Comparison of ENCODE assay signal across 9 mouse cellular contexts in genomic region chr7:3630478-3630815, GRCm38 (mm10). TPM values are rescaled to one million over a fixed set of nuclear protein-coding genes. Genes with fewer than 3 reads are reported as not detected.
A peak's percentile ranks its signal among the peaks of the same experiment; 100 is the strongest.
DNase-seq lines count a peak whose midpoint lies in the region; ATAC-seq and TF ChIP-seq lines count a peak whose summit lies in the region.
"Had no signal": no experiment of that assay in that cellular context is flagged by ENCODE, and none has a peak within 500 bp of the region (broad histone marks: within the 10 kb centered on the region; RNA-seq: fewer than 3 reads in every experiment).

No protein-coding gene starts in this region.

- no peaks in the 10 kb centered on the region for H3K27me3 ChIP-seq in erythroblast, embryonic 14.5 days (ENCODE audit: control insufficient read depth)
- H3K27me3 ChIP-seq in thymus, adult 2 months (ENCODE audit: control insufficient read depth, insufficient read depth, low read length), result no peaks in the 10 kb centered on the region
- no peaks in the 10 kb centered on the region for H3K27me3 ChIP-seq in liver, embryonic 14.5 days (ENCODE audit: control insufficient read depth, insufficient read depth, low read length)

- ATAC-seq in erythroblast, adult 5-6 weeks (replicated peaks; ENCODE audit: low FRiP score, poor library complexity, severe bottlenecking), result no peak
- ATAC-seq in liver, embryonic 14.5 days (ENCODE audit: insufficient read depth), result peak; percentile 1; the same call in 1 of the 2 replicates

- WGBS in thymus, adult 2 months, result 51% methylated on average over 3 of the region's 3 CpGs
- WGBS in liver, embryonic 14.5 days (ENCODE audit: insufficient replicate concordance), result 43% methylated on average over 3 of the region's 3 CpGs

- TF ChIP-seq EP300 in liver, embryonic 14.5 days (IDR thresholded peaks at IDR 0.05; ENCODE audit: low read depth), result no peak

- no peaks in the 10 kb centered on the region for H3K9me3 ChIP-seq in erythroblast, embryonic 14.5 days (ENCODE audit: control insufficient read depth, low read length)
- H3K9me3 ChIP-seq in liver, embryonic 14.5 days (ENCODE audit: control insufficient read depth, low read length), result no peaks in the 10 kb centered on the region

- TF ChIP-seq POLR2A in thymus, adult 2 months (IDR thresholded peaks at IDR 0.05; ENCODE audit: control insufficient read depth, extremely low read depth, insufficient read depth, low read length, poor library complexity), result no peak

- H3K27ac ChIP-seq in thymus, adult 2 months (ENCODE audit: control insufficient read depth, insufficient read depth, low read length), result no peak overlapping the region
- H3K27ac ChIP-seq in liver, embryonic 14.5 days, result no peak overlapping the region

- H3K36me3 ChIP-seq in erythroblast, embryonic 14.5 days (ENCODE audit: control insufficient read depth), result peaks cover 65% of the 10 kb centered on the region
- peaks cover 9% of the 10 kb centered on the region; the same call in 1 of the 2 replicates for H3K36me3 ChIP-seq in thymus, adult 2 months (ENCODE audit: control insufficient read depth, insufficient read depth, low read length)
- H3K36me3 ChIP-seq in liver, embryonic 14.5 days (replicated peaks; ENCODE audit: control insufficient read depth, insufficient read depth, low read depth), result peaks cover 22% of the 10 kb centered on the region

- H3K4me3 ChIP-seq in erythroblast, embryonic 14.5 days (replicated peaks), result peak overlapping the region; percentile 77
- peak overlapping the region; percentile 77 for H3K4me3 ChIP-seq in thymus, adult 2 months (ENCODE audit: control insufficient read depth, insufficient read depth, low read length)
- peak overlapping the region; percentile 88 to 97 for H3K4me3 ChIP-seq in liver, embryonic 14.5 days (ENCODE audit: insufficient read depth in 1 of 2, low read depth in 2 of 2, low read length in 2 of 2)

- peak overlapping the region; percentile 95 for H3K4me2 ChIP-seq in liver, embryonic 14.5 days (ENCODE audit: low read depth)

- H3K4me1 ChIP-seq in erythroblast, embryonic 14.5 days (ENCODE audit: control insufficient read depth), result peaks cover 32% of the 10 kb centered on the region
- peaks cover 15% of the 10 kb centered on the region for H3K4me1 ChIP-seq in thymus, adult 2 months (replicated peaks; ENCODE audit: control insufficient read depth, insufficient read depth, low read length)
- H3K4me1 ChIP-seq in liver, embryonic 14.5 days (replicated peaks; ENCODE audit: control insufficient read depth in 2 of 2, insufficient read depth in 2 of 2, low read length in 1 of 2), result peaks cover 7 to 14% of the 10 kb centered on the region in 2 experiments; a peak in 2 of 4 replicates

- peak overlapping the region; percentile 80 for H3K9ac ChIP-seq in liver, embryonic 14.5 days (replicated peaks)

- no peak for DNase-seq in thymus, adult 2 months
- DNase-seq in thymus, postnatal 0 days (ENCODE audit: low spot score), result no peak
- DNase-seq in liver, embryonic 14.5 days (ENCODE audit: low read depth in 3 of 3, low spot score in 3 of 3), result no peak
- no peak for DNase-seq in adrenal gland, postnatal 14 days
- no peak for DNase-seq in layer of hippocampus, adult 18-20 months (ENCODE audit: low spot score in 2 of 2)
- no peak for DNase-seq in frontal cortex, postnatal 10 days (ENCODE audit: low spot score in 2 of 2)

- TF ChIP-seq CTCF in thymus, adult 2 months (IDR thresholded peaks at IDR 0.05; ENCODE audit: borderline replicate concordance, control insufficient read depth, extremely low read depth, insufficient read depth, low read length, poor library complexity), result no peak
- no peak for TF ChIP-seq CTCF in liver, embryonic 14.5 days (IDR thresholded peaks at IDR 0.05; ENCODE audit: low read depth)

RNA-seq across cellular contexts. Expression of gene Prpf31, which starts 0.7 kb away (rescaled TPM):
- polyA plus RNA-seq in erythroblast, embryonic 14.5 days (2012), result 3.2 TPM in 2 replicates
- total RNA-seq in erythroblast, adult 5-6 weeks (2015; ENCODE audit: low replicate concordance), result 8.8 and 10.4 TPM in 2 replicates
- 9.5 and 16.4 TPM in 2 replicates for total RNA-seq in erythroblast, adult 5-6 weeks (2017; ENCODE audit: low replicate concordance)
- 42.4 and 48.6 TPM in 2 replicates for polyA plus RNA-seq in thymus, adult 2 months (2012; rRNA removed)
- polyA plus RNA-seq in thymus, postnatal 0 days (2015; fragmentation: Nextera tagmentation; extraction: Ambion mirVana), result 88.2 and 93.1 TPM in 2 replicates
- polyA plus RNA-seq in liver, embryonic 14.5 days (2012; rRNA removed), result 19.9 and 28.4 TPM in 2 replicates
- 46.4 and 48.3 TPM in 2 replicates for polyA plus RNA-seq in liver, embryonic 14.5 days (2014; fragmentation: Nextera tagmentation; extraction: Ambion mirVana)
- total RNA-seq in adrenal gland, postnatal 14 days (2021), result 37.9 and 41.9 TPM in 2 replicates
- 10 to 100 TPM; 49.7 to 55.4 TPM for total RNA-seq in layer of hippocampus, adult 18-20 months (2021)

RNA-seq across cellular contexts. Expression of gene Tfpt, which starts 0.7 kb away (rescaled TPM):
- polyA plus RNA-seq in erythroblast, embryonic 14.5 days (2012), result 3.1 and 3.3 TPM in 2 replicates
- 4.2 and 4.6 TPM in 2 replicates for total RNA-seq in erythroblast, adult 5-6 weeks (2015; ENCODE audit: low replicate concordance)
- total RNA-seq in erythroblast, adult 5-6 weeks (2017; ENCODE audit: low replicate concordance), result 15.4 and 15.5 TPM in 2 replicates
- 9.4 and 12.5 TPM in 2 replicates for polyA plus RNA-seq in thymus, adult 2 months (2012; rRNA removed)
- polyA plus RNA-seq in thymus, postnatal 0 days (2015; fragmentation: Nextera tagmentation; extraction: Ambion mirVana), result 20.8 and 28.9 TPM in 2 replicates
- polyA plus RNA-seq in liver, embryonic 14.5 days (2012; rRNA removed), result 6.4 and 10.7 TPM in 2 replicates
- 7.7 and 8.0 TPM in 2 replicates for polyA plus RNA-seq in liver, embryonic 14.5 days (2014; fragmentation: Nextera tagmentation; extraction: Ambion mirVana)
- total RNA-seq in adrenal gland, postnatal 14 days (2021), result 21.6 and 25.6 TPM in 2 replicates
- total RNA-seq in layer of hippocampus, adult 18-20 months (2021), result 10 to 100 TPM; 39.2 to 44.2 TPM

RNA-seq across cellular contexts. Expression of gene Ndufa3, which starts 13.3 kb away (rescaled TPM):
- 3.6 and 5.5 TPM in 2 replicates for polyA plus RNA-seq in erythroblast, embryonic 14.5 days (2012)
- total RNA-seq in erythroblast, adult 5-6 weeks (2015; ENCODE audit: low replicate concordance), result 136 and 146 TPM in 2 replicates
- total RNA-seq in erythroblast, adult 5-6 weeks (2017; ENCODE audit: low replicate concordance), result 46.0 and 54.0 TPM in 2 replicates
- 231 and 311 TPM in 2 replicates for polyA plus RNA-seq in thymus, adult 2 months (2012; rRNA removed)
- 523 and 568 TPM in 2 replicates for polyA plus RNA-seq in thymus, postnatal 0 days (2015; fragmentation: Nextera tagmentation; extraction: Ambion mirVana)
- 106 and 107 TPM in 2 replicates for polyA plus RNA-seq in liver, embryonic 14.5 days (2012; rRNA removed)
- polyA plus RNA-seq in liver, embryonic 14.5 days (2014; fragmentation: Nextera tagmentation; extraction: Ambion mirVana), result 351 and 354 TPM in 2 replicates
- total RNA-seq in adrenal gland, postnatal 14 days (2021), result 975 and 1,034 TPM in 2 replicates
- 100 to 1,000 TPM; 549 to 603 TPM for total RNA-seq in layer of hippocampus, adult 18-20 months (2021)

RNA-seq across cellular contexts. Expression of gene Oscar, which starts 14.5 kb away (rescaled TPM):
- not detected in 2 replicates for polyA plus RNA-seq in erythroblast, embryonic 14.5 days (2012)
- total RNA-seq in erythroblast, adult 5-6 weeks (2015; ENCODE audit: low replicate concordance), result not detected in 2 replicates
- not detected in 2 replicates for total RNA-seq in erythroblast, adult 5-6 weeks (2017; ENCODE audit: low replicate concordance)
- 0.13 and 0.60 TPM in 2 replicates for polyA plus RNA-seq in thymus, adult 2 months (2012; rRNA removed)
- 0.09 TPM in 1 of 2 replicates, not detected in the other for polyA plus RNA-seq in thymus, postnatal 0 days (2015; fragmentation: Nextera tagmentation; extraction: Ambion mirVana)
- 0.03 and 0.06 TPM in 2 replicates for polyA plus RNA-seq in liver, embryonic 14.5 days (2012; rRNA removed)
- not detected in 2 replicates for polyA plus RNA-seq in liver, embryonic 14.5 days (2014; fragmentation: Nextera tagmentation; extraction: Ambion mirVana)
- not detected in 2 replicates for total RNA-seq in adrenal gland, postnatal 14 days (2021)
- 1 to 10 TPM; 1.0 to 1.1 TPM for total RNA-seq in layer of hippocampus, adult 18-20 months (2021)
- total RNA-seq: neutrophil, adult 5-6 weeks had no signal

RNA-seq across cellular contexts. Expression of gene Cnot3, which starts 14.6 kb away (rescaled TPM):
- 50.1 and 53.8 TPM in 2 replicates for polyA plus RNA-seq in erythroblast, embryonic 14.5 days (2012)
- total RNA-seq in erythroblast, adult 5-6 weeks (2015; ENCODE audit: low replicate concordance), result 80.9 and 94.9 TPM in 2 replicates
- total RNA-seq in erythroblast, adult 5-6 weeks (2017; ENCODE audit: low replicate concordance), result 15.2 and 20.4 TPM in 2 replicates
- 185 and 202 TPM in 2 replicates for polyA plus RNA-seq in thymus, adult 2 months (2012; rRNA removed)
- polyA plus RNA-seq in thymus, postnatal 0 days (2015; fragmentation: Nextera tagmentation; extraction: Ambion mirVana), result 42.6 and 44.5 TPM in 2 replicates
- polyA plus RNA-seq in liver, embryonic 14.5 days (2012; rRNA removed), result 27.0 and 30.2 TPM in 2 replicates
- 20.2 and 20.8 TPM in 2 replicates for polyA plus RNA-seq in liver, embryonic 14.5 days (2014; fragmentation: Nextera tagmentation; extraction: Ambion mirVana)
- total RNA-seq in adrenal gland, postnatal 14 days (2021), result 63.5 and 63.7 TPM in 2 replicates
- total RNA-seq in layer of hippocampus, adult 18-20 months (2021), result 10 to 100 TPM; 59.1 to 60.6 TPM

Comparison
In these comparisons a context has a peak if more than half of its experiments do, and no peak if none do; other contexts are left out.
1. RNA of gene Ndufa3, which starts 13.3 kb away (polyA plus RNA-seq): 523 to 568 TPM in thymus, postnatal 0 days, 106 to 354 TPM in liver, embryonic 14.5 days and 231 to 311 TPM in thymus, adult 2 months; 3.6 to 5.5 TPM in erythroblast, embryonic 14.5 days; every median in the first group is over 10 times any median in the second.
2. Peak in every context shown above with its lines, with median percentiles within 50 percentile points of each other: H3K4me3 ChIP-seq.